Mouse (Mus musculus): ENCODE data around the gene Igf2bp2.

GRCm38 (mm10) chr16:22127806-22128205, 35.3 kb downstream of the Igf2bp2 start:
- TF ChIP-seq IRF4 (IDR thresholded peaks at IDR 0.05; ENCODE audit: low read depth, low read length) (no peak), MEF2A (IDR thresholded peaks at IDR 0.05; ENCODE audit: borderline replicate concordance, low read depth, low read length) (no peak), CTCF (conservative IDR thresholded peaks at IDR 0.05 in 1 of 2, IDR thresholded peaks at IDR 0.05 in 1 of 2; ENCODE audit: low read depth in 2 of 2, low read length in 2 of 2) (peak in 1 of 2 experiments; percentile 31; a peak in 2 of 4 replicates), MAZ (IDR thresholded peaks at IDR 0.05; ENCODE audit: low read depth, low read length) (no peak), GABPA (IDR thresholded peaks at IDR 0.05; ENCODE audit: insufficient replicate concordance, low read depth, low read length) (no peak), POLR2A (IDR thresholded peaks at IDR 0.05; ENCODE audit: low read depth, low read length) (no peak), ZKSCAN1 (IDR thresholded peaks at IDR 0.05; ENCODE audit: borderline replicate concordance, low read depth, low read length) (no peak), MAFK (IDR thresholded peaks at IDR 0.05; ENCODE audit: insufficient replicate concordance, low read length) (no peak), ZC3H11A (IDR thresholded peaks at IDR 0.05; ENCODE audit: low read depth, low read length) (no peak), JUND (conservative IDR thresholded peaks at IDR 0.05; ENCODE audit: low read depth, low read length) (no peak), RCOR1 (conservative IDR thresholded peaks at IDR 0.05; ENCODE audit: low read depth, low read length) (no peak), UBTF (IDR thresholded peaks at IDR 0.05; ENCODE audit: low read depth, low read length) (no peak), MYC (IDR thresholded peaks at IDR 0.05; ENCODE audit: low read depth, low read length) (no peak), MXI1 (IDR thresholded peaks at IDR 0.05; ENCODE audit: low read depth, low read length) (no peak)

Measured in CH12.LX (cell line).